Mouse (Mus musculus): ENCODE results near the gene Gm20918. TPM values are rescaled to one million over a fixed set of nuclear protein-coding genes. Genes with fewer than 3 reads are reported as not detected.
"Not testable (repeated sequence)": the region's sequence is repeated elsewhere in the genome, so short reads cannot be mapped to it uniquely, and the experiment has no call there.

Gm20918 gene
- not detected in 2 replicates for total RNA-seq (2014; fragmentation: Nextera tagmentation)
- total RNA-seq (2017) = not detected in 2 replicates
- not detected in 2 replicates for polyA plus RNA-seq (2012)

DNA sequence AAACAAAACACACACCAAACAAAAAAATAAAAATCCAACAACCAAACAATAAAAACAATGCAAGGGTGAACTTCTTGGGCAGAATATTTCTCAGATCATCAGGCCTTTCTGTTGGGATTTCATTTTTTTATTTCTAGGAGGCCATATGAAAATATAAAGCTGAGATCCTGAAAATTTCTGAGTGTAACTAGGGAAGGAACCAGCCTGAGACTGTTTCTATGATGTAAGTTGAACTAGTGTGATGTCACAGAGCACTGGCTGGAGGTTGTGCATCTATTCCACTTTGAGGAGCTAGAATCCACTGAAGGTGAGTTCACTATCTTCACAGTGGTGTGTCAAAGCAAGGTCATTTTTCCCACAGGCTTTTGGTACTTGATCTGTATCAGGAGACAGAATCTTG lies at the start of gene Gm20918:
Gm20918 (plus strand) TSS at position 301 of the 400 bp plus-strand sequence.
- not testable (repeated sequence) for H3K36me3 ChIP-seq (replicated peaks); DNase-seq (ENCODE audit: low spot score); H3K27me3 ChIP-seq (ENCODE audit: insufficient read depth, low read length); H3K4me3 ChIP-seq (ENCODE audit: low read depth, low read length); H3K4me1 ChIP-seq (ENCODE audit: insufficient read depth, low read depth, low read length); H3K9me3 ChIP-seq (replicated peaks); ATAC-seq (ENCODE audit: extremely low read depth, insufficient number of reproducible peaks, low FRiP score, poor library complexity, severe bottlenecking)

Other genes with a start within 250 kb of the Gm20918 start
- not detected in 2 replicates for gene Gm21820, start 205.5 kb downstream of the Gm20918 start, total RNA-seq (2014; fragmentation: Nextera tagmentation)
- gene Gm21820, start 205.5 kb downstream of the Gm20918 start, total RNA-seq (2017) = not detected in 2 replicates
- not detected in 2 replicates for gene Gm21820, start 205.5 kb downstream of the Gm20918 start, polyA plus RNA-seq (2012)